Mouse (Mus musculus): ENCODE measurements around the gene Fam168a.

The Fam168a gene

GRCm38 (mm10) chr7:100784650-100785049 lies 78.2 kb downstream of the Fam168a start:
- DNase-seq: no peak

GRCm38 (mm10) chr7:100785426-100785825 lies 79.0 kb downstream of the Fam168a start:
- no peak for DNase-seq

- DNase-seq: no peak
These were observed 79.6 kb downstream of the Fam168a start for GRCm38 (mm10) chr7:100786078-100786477.

DNA sequence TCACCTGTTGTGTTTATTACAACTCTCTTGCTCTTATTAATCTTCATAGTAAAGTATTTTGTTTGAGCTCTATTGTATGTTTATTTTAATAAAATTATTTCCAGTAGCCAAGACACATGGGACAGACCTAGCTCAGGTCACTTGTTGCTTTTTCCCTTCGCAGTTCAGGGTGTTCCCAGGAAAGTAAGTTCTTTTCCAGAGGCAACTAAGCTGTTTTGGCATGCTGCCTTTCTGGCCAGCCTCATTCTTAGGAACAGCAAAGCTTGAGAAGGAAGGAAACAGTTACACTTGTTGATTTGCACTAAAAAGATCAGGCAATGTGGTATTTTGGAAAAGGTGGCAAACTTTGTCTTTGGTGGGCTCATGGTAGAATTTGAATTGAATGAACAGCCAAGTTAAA lies 81.9 kb downstream of the Fam168a start:
- no peak for DNase-seq

- DNase-seq: no peak
These were observed 92.4 kb downstream of the Fam168a start for GRCm38 (mm10) chr7:100798810-100799209.

GRCm38 (mm10) chr7:100805391-100805790 lies 99.0 kb downstream of the Fam168a start:
- DNase-seq: no peak

DNA sequence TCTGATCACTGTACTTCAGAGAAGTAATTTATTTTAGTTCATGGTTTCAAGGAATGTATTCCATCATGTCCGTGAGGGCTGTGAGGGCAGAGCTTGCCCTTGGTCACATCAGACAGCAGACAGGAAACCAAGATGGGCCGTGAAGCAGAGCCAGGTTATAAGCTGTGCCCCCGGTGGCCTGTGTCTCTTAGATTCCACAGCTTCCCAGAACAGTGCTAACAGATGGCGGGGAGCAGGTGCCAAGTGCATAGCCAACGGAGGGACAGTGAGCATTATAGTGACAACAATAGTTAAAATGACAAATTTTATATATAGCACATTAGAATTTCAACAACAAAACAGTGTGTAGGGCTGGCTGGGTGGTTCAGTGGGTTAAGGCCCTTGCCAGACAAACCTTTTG lies 105.5 kb downstream of the Fam168a start:
- DNase-seq: no peak

GRCm38 (mm10) chr7:100812641-100813040 lies 106.2 kb downstream of the Fam168a start:
- DNase-seq: no peak

GRCm38 (mm10) chr7:100815900-100816570 lies 109.6 kb downstream of the Fam168a start:
- no peak for DNase-seq

- DNase-seq: no peak
These were observed 110.5 kb downstream of the Fam168a start for GRCm38 (mm10) chr7:100816759-100817441.

GRCm38 (mm10) chr7:100817442-100817760 lies 111.0 kb downstream of the Fam168a start:
- no peak for DNase-seq

- peak in 1 of 2 experiments; percentile 21 for DNase-seq
These were observed 112.1 kb downstream of the Fam168a start for GRCm38 (mm10) chr7:100818401-100819064.

- no peak for DNase-seq
These were observed 118.2 kb downstream of the Fam168a start for GRCm38 (mm10) chr7:100824661-100825060.

GRCm38 (mm10) chr7:100828549-100828948 lies 122.1 kb downstream of the Fam168a start:
- DNase-seq: no peak

GRCm38 (mm10) chr7:100833859-100834258 lies 127.4 kb downstream of the Fam168a start:
- DNase-seq: no peak

GRCm38 (mm10) chr7:100835168-100835567 lies 128.7 kb downstream of the Fam168a start:
- DNase-seq: peak in 1 of 2 experiments; percentile 3

GRCm38 (mm10) chr7:100835711-100836110 lies 129.3 kb downstream of the Fam168a start:
- DNase-seq: no peak

DNA sequence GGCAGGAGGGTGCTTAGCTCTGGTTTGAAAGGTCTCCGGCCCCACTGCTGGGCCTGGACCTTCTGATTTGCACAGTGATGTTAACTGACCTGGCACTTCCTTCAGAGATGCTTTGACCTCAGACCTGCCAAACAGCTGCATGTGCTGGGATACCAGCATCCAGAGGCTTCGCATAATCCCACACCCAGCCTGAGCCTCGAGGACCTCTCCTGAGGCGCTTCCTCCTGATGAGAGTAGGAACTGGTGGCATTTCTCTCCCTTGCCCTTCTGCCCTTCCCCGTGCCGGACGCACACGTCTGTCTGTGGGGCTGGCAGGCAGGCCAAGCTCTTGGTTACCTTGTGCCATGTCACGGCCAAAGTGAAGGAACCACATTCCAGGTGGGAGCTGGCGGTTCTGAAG lies 130.2 kb downstream of the Fam168a start:
- no peak for DNase-seq

DNA sequence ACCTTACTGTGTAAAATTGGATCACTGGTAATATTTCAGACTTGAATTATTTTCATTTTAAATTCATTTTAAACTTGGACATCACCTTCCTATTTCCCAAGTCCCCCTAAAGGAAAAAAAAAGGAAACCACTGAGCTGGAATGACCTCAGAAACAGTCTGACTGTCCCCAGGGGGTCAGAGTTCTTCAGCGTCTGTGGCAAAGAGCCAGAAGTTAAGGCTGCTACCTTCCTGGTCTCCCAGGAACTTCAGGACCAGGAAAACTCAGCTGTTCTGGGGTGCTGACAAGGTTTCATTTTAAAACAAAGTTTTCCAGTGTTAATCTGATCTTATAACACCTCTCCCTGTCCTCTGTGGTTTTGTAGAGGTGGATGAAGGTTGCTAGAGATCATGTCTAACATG lies 131.3 kb downstream of the Fam168a start:
- no peak for DNase-seq

- DNase-seq: peak in 1 of 2 experiments; percentile 3
These were observed 133.4 kb downstream of the Fam168a start for GRCm38 (mm10) chr7:100839632-100840402.

GRCm38 (mm10) chr7:100840906-100841305 lies 134.5 kb downstream of the Fam168a start:
- DNase-seq: no peak

DNA sequence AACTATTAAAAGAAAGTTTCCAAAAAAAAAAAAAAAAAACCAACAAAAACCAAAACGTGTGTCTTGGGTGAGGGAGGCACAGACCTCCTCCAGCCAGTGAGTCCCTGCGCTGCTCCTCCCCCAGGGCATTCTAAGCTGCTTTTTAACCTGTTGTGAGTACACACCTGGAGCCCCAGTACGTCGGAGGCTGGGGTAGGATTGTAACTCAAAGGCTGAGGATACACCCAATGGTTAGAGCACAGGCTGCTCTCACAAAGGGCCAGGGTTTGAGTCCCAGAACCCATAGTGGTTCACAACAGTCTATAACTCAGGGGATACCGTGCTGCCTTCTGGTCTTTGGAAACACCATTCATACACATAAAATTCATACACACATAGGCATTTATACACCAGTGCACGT lies 135.2 kb downstream of the Fam168a start:
- DNase-seq: no peak

GRCm38 (mm10) chr7:100842175-100842574 lies 135.7 kb downstream of the Fam168a start:
- DNase-seq: peak in 1 of 2 experiments; percentile 4

All from lung, postnatal 4 days (tissue).